Mouse (Mus musculus) ES-Bruce4 (cell line): Measurements from ENCODE around the gene Zfp820.

Experiments used
- CTCF ChIP-seq: IDR thresholded peaks from one replicate; pipeline ENCODE4 v1.8.1; 2011; ENCODE audit warnings: low read depth, low read length
- EP300 ChIP-seq: IDR thresholded peaks from 2 replicates; pipeline ENCODE4 v1.6.1; 2011; ENCODE audit warnings: low read depth, low read length; ENCODE audit not compliant: insufficient read depth
- POLR2A ChIP-seq: IDR thresholded peaks from one replicate; pipeline ENCODE4 v1.8.1; 2011; ENCODE audit warnings: low read length; ENCODE audit not compliant: insufficient read depth

DNA sequence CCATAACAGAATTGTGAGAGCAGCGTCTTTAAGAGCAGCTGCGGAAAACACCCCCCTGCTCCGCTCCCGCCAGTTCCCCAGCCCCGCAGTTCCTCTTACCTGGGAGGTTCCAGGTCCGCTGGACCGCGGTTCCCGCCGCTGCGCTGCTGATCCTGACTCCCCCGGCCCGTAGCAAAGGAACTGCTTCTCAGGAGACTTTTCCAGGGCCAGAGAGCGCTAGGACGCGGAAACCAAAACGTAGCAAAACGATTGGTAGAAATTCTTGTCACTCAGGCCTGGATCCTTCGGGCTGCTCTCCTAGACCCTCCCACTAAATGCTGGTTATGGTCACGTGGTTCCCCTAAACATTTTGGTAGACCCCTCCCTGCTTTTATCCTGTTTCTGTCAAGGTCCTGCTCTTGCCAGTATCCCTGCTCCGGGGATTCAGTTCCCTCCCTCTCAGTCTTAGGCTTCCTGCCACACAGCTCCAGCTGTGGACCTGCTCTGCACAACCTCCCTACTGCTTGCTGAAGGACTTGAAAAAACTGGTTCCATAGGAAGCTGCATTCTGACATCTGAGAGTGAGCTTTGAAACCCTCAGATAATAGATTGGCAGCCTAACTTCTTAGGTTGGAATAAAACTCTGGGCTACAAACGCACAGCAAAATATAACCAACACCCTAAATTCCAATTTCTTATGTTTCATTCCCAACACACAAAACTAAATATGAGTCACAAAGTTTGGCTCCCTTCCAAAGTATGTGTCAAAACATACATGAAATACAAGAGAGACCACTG is at the start of gene Zfp820:
- TF ChIP-seq CTCF (no peak), EP300 (no peak), POLR2A (no peak)
